Mouse (Mus musculus) liver, embryonic 13.5 days (tissue): ENCODE data around the gene Psmg4. TPM values are rescaled to one million over a fixed set of nuclear protein-coding genes. Genes with fewer than 3 reads are reported as not detected.

ENCODE experiments used
- ATAC-seq: fragments of 200-750 bp; cut with Nextera tagmentation; 2 replicates; pipeline ENCODE4 v1.8.0; 2017; ENCODE audit warnings: low read depth, mild to moderate bottlenecking, moderate number of reproducible peaks, moderate library complexity
- DNase-seq: peaks from one replicate; pipeline ENCODE4 v3.0.0; 2022
- H3K27ac ChIP-seq: fragments of 300-500 bp; sonication (generic); 2 replicates; pipeline ENCODE4 v1.5.1; 2015; ENCODE audit warnings: moderate library complexity, mild to moderate bottlenecking, inconsistent platforms
- H3K27me3 ChIP-seq: fragments of 300-500 bp; sonication (generic); 2 replicates; pipeline ENCODE4 v1.6.1; 2015; ENCODE audit warnings: mild to moderate bottlenecking, inconsistent platforms
- H3K36me3 ChIP-seq: fragments of 300-500 bp; sonication (generic); 2 replicates; pipeline ENCODE4 v1.6.1; 2015; ENCODE audit warnings: mild to moderate bottlenecking, inconsistent platforms
- H3K4me1 ChIP-seq: fragments of 300-500 bp; sonication (generic); replicated peaks from 2 replicates; pipeline ENCODE4 v1.6.1; 2015; ENCODE audit warnings: inconsistent platforms
- H3K4me2 ChIP-seq: fragments of 300-500 bp; sonication (generic); 2 replicates; pipeline ENCODE4 v1.6.1; 2015; ENCODE audit warnings: inconsistent platforms, mild to moderate bottlenecking, moderate library complexity
- H3K4me3 ChIP-seq: fragments of 300-500 bp; sonication (generic); replicated peaks from 2 replicates; pipeline ENCODE4 v1.5.1; 2015; ENCODE audit warnings: mild to moderate bottlenecking, inconsistent platforms
- H3K9ac ChIP-seq: fragments of 300-500 bp; sonication (generic); 2 replicates; pipeline ENCODE4 v1.6.1; 2015; ENCODE audit warnings: mild to moderate bottlenecking, inconsistent platforms
- H3K9me3 ChIP-seq: fragments of 300-500 bp; sonication (generic); replicated peaks from 2 replicates; pipeline ENCODE4 v1.6.1; 2016; ENCODE audit warnings: inconsistent platforms
- WGBS: fragments of 180-500 bp; shearing (Covaris S2); methylation state at CpG from one replicate; pipeline ENCODE4 v1.1.7; 2015; ENCODE audit not compliant: insufficient replicate concordance; 5-methylcytosine and 5-hydroxymethylcytosine counted together
- polyA plus RNA-seq: library from polyadenylated mRNA; unstranded; fragments of >200 nt; fragmentation: Nextera tagmentation; extraction: Ambion mirVana; gene quantifications from 2 replicates; pipeline ENCODE4 v1.2.1, GENCODE M21; 2015

Gene Psmg4
- polyA plus RNA-seq, 1 experiment from 2014 or later = 50.0 TPM

DNA sequence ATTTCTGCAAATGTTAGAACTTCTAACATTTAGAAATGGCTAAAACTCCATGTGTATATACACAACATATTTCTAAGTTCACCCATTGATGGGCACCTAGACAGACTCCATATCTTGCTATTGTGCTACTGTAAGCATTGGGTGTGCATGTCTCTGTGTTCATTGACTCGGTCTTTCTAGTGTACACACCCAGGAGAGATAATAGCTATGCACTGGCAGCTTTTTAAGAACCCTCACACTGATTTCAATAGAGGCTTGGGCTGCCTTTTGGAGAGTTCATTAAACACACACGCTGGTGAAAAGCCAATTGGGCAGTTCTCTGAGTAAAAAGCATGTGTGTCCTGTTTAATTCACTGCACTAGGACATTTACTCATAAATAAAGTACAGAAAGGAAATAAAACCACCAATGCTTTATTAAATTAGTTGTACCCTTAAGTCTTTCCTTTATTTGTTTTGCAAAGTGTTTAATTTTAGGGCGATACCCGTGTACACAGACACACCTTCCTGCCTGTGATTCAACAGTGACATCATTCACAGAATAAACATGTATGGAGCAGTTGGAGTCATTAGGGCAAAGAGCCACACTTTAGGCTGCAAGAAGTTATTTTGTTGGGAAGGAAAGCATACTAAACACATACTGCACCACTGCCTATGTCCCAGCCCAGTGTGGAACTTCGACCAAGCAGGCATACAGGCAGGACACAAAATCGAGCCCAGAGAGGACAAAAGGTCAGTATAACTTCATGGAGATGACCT is 45.1 kb downstream of the Psmg4 start:
- H3K9ac ChIP-seq = no peak overlapping the region
- H3K9me3 ChIP-seq = no peaks in the 10 kb centered on the region
- no peak; the same call in 1 of the 2 replicates for ATAC-seq
- H3K4me2 ChIP-seq = no peak overlapping the region
- H3K4me3 ChIP-seq = no peak overlapping the region
- no peak overlapping the region for H3K27ac ChIP-seq
- no peak for DNase-seq
- H3K27me3 ChIP-seq = no peaks in the 10 kb centered on the region
- peaks cover 3% of the 10 kb centered on the region; the same call in 1 of the 2 replicates for H3K4me1 ChIP-seq
- peaks cover 72% of the 10 kb centered on the region for H3K36me3 ChIP-seq
- WGBS = 76% methylated on average over 6 of the region's 6 CpGs

DNA sequence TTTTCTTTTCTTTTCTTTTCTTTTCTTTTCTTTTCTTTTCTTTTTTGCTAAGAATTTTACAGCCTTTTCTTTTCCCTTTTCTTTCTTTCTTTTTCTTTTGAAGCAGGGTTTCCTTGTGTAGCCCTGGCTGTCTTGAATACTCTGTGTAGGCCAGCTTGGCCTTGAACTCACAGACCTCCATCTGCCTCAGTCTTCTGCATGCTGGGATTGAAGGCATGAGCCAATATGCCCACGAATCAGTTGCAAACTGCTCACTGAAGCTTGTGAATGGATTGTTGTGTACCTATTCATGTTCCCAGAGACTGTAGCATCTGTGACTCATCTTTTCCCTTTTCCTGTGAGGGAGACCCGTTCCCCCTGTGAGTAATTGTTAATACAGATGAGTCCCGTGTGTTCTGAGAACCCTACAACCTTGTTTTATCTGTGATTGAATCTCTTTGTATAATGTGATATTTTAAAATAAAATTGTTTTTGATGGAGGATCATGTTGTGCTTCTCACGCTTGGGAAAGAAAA is 48.6 kb downstream of the Psmg4 start:
- no peak overlapping the region for H3K4me2 ChIP-seq
- H3K9ac ChIP-seq = no peak overlapping the region
- 73% methylated on average over 4 of the region's 4 CpGs for WGBS
- H3K27ac ChIP-seq = no peak overlapping the region
- no peak overlapping the region for H3K4me3 ChIP-seq
- H3K36me3 ChIP-seq = peaks cover 73% of the 10 kb centered on the region
- H3K9me3 ChIP-seq = no peaks in the 10 kb centered on the region
- peaks cover 6% of the 10 kb centered on the region; the same call in 1 of the 2 replicates for H3K4me1 ChIP-seq
- ATAC-seq (no peak), DNase-seq (no peak)
- no peaks in the 10 kb centered on the region for H3K27me3 ChIP-seq

DNA sequence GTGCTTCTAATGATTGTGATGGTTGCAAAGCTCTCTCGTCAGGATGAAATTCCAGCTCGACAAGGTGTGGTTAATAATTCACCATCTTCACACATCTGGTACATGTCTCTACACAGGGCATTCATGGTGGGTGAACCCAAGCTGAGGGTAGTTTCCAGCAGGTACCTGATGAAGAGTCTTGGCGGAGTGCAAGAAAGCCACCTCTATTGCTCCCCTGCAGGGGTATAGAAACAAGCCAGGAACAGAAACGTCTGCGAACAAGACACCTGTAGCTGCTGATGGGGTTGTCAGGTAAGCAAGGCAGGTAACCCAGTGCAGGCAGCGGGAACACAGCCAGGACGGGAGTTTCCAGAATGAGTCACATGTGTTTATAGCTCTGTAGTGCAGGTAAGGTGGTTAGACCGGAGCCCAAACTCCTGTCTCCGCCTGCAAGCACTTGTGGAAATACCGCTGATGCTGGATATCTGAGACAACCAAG is 50.0 kb downstream of the Psmg4 start:
- no peaks in the 10 kb centered on the region for H3K27me3 ChIP-seq
- no peaks in the 10 kb centered on the region for H3K9me3 ChIP-seq
- peaks cover 72% of the 10 kb centered on the region for H3K36me3 ChIP-seq
- peaks cover 6% of the 10 kb centered on the region; the same call in 1 of the 2 replicates for H3K4me1 ChIP-seq
- ATAC-seq = no peak
- H3K4me2 ChIP-seq = no peak overlapping the region
- H3K4me3 ChIP-seq = no peak overlapping the region
- 80% methylated on average over 10 of the region's 10 CpGs for WGBS
- no peak overlapping the region for H3K9ac ChIP-seq
- DNase-seq = no peak
- H3K27ac ChIP-seq = no peak overlapping the region

DNA sequence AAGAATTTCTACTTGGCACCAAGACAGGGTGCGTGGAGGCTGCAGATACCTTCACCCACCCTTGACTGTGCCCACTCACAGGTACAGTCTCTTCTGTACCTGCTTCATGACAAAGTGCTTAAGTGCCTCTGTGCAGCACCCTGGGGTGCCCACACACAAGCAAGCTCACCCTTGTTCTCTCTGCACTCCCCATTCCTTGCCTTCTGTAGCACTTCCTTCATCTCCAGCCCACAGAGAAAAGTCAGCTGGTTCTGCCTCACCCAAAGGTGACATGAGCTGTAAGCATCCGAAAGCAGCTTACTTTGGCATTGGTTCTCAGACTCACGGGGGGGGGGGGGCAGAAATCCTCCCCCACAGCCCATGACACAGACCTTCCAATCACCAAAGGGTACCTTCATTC is 52.1 kb downstream of the Psmg4 start:
- Histone ChIP-seq H3K4me1 (peaks cover 9% of the 10 kb centered on the region; the same call in 1 of the 2 replicates), H3K4me3 (no peak overlapping the region), H3K4me2 (no peak overlapping the region), H3K36me3 (peaks cover 85% of the 10 kb centered on the region), H3K27ac (no peak overlapping the region), H3K9me3 (no peaks in the 10 kb centered on the region), H3K27me3 (no peaks in the 10 kb centered on the region), H3K9ac (no peak overlapping the region)
- no peak for ATAC-seq
- WGBS = 89% methylated on average over 3 of the region's 3 CpGs
- no peak for DNase-seq

DNA sequence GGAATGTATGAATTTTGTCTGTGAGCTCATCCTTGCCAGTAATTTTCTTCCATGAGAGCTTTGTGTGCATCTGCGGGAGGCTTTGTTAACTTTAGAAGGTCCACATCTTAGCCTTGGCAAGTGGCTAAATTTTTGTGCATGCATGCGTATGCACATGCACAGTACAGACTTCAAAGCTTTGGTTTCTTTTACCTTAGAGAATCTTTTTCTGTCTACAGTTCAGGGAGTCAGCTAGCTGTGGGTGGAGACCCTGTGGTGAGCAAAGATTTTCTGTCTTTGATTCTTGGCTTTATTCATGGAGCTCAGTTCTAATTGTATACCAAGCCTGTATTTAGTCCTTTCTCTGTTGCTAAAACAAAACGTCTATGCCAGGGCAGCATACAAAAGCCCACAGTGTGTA is 56.0 kb downstream of the Psmg4 start:
- no peak overlapping the region for H3K9ac ChIP-seq
- ATAC-seq (no peak), DNase-seq (no peak)
- H3K9me3 ChIP-seq = no peaks in the 10 kb centered on the region
- H3K4me1 ChIP-seq = 0 out of 2 replicates have a peak, but pooled peaks cover 4% of the 10 kb centered on the region
- no peak overlapping the region for H3K27ac ChIP-seq
- 91% methylated on average over 3 of the region's 3 CpGs for WGBS
- no peak overlapping the region for H3K4me2 ChIP-seq
- peaks cover 75% of the 10 kb centered on the region for H3K36me3 ChIP-seq
- H3K27me3 ChIP-seq = no peaks in the 10 kb centered on the region
- H3K4me3 ChIP-seq = no peak overlapping the region

DNA sequence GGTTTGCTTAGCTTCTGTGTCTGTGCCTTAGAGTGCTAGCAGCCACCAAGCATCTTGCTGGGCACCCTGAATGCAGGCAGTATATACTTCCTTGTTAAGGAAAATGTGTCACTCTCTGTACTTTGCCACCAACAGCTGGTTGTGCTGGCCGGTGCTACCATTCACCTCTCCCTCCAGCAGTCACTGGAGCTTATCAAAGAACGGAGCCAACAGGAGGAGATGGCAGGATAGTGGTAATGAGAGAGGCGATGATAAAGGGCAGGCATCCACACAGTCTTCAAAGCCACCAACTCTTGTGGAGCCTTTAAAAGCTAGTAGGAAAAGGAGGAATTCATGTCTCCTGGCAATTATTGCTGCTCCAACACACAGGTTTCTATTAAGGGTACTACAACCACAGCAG is 57.0 kb downstream of the Psmg4 start:
- WGBS = 34% methylated on average over 3 of the region's 3 CpGs
- DNase-seq = no peak
- peak; percentile 46 for ATAC-seq
- H3K27ac ChIP-seq = no peak overlapping the region
- H3K36me3 ChIP-seq = peaks cover 70% of the 10 kb centered on the region
- H3K4me2 ChIP-seq = no peak overlapping the region
- no peaks in the 10 kb centered on the region for H3K9me3 ChIP-seq
- H3K4me3 ChIP-seq = no peak overlapping the region
- H3K9ac ChIP-seq = no peak overlapping the region
- 0 out of 2 replicates have a peak, but pooled peaks cover 4% of the 10 kb centered on the region for H3K4me1 ChIP-seq
- no peaks in the 10 kb centered on the region for H3K27me3 ChIP-seq

- Histone ChIP-seq H3K4me2 (no peak overlapping the region), H3K27ac (no peak overlapping the region), H3K27me3 (no peaks in the 10 kb centered on the region), H3K9me3 (no peaks in the 10 kb centered on the region), H3K9ac (no peak overlapping the region), H3K4me1 (peaks cover 15% of the 10 kb centered on the region), H3K36me3 (peaks cover 57% of the 10 kb centered on the region), H3K4me3 (no peak overlapping the region)
- DNase-seq (no peak), ATAC-seq (no peak)
- WGBS = 79% methylated on average over 7 of the region's 7 CpGs
Observed at GRCm38 (mm10) chr13:34222985-34223384, 60.2 kb downstream of the Psmg4 start.

GRCm38 (mm10) chr13:34226940-34227339 is 64.2 kb downstream of the Psmg4 start:
- Histone ChIP-seq H3K4me2 (no peak overlapping the region), H3K27ac (no peak overlapping the region), H3K4me3 (no peak overlapping the region), H3K9me3 (no peaks in the 10 kb centered on the region), H3K9ac (no peak overlapping the region), H3K36me3 (peaks cover 20% of the 10 kb centered on the region), H3K4me1 (peaks cover 39% of the 10 kb centered on the region), H3K27me3 (no peaks in the 10 kb centered on the region)
- 40% methylated on average over 1 of the region's 1 CpGs for WGBS
- ATAC-seq = no peak
- no peak for DNase-seq

Other genes starting within 250 kb of the Psmg4 start
- gene Nqo2, start 198.3 kb upstream of the Psmg4 start, polyA plus RNA-seq = 23.7 and 28.4 TPM in 2 replicates
- gene Ripk1, start 160.6 kb upstream of the Psmg4 start, polyA plus RNA-seq = 11.6 and 12.5 TPM in 2 replicates
- gene Serpinb6a, start 160.2 kb upstream of the Psmg4 start, polyA plus RNA-seq = 14.2 and 14.3 TPM in 2 replicates
- gene Bphl, start 125.4 kb upstream of the Psmg4 start, polyA plus RNA-seq = 32.3 and 37.9 TPM in 2 replicates
- gene Tubb2a, start 85.0 kb upstream of the Psmg4 start, polyA plus RNA-seq = 67.7 and 68.7 TPM in 2 replicates
- gene Tubb2b, start 32.5 kb upstream of the Psmg4 start, polyA plus RNA-seq = 1.3 and 1.5 TPM in 2 replicates
- 6.2 and 7.7 TPM in 2 replicates for gene Slc22a23, start 182.2 kb downstream of the Psmg4 start, polyA plus RNA-seq